Mouse (Mus musculus) testis, adult 2 months (tissue): ENCODE measurements around the gene Col9a1. TPM values are rescaled to one million over a fixed set of nuclear protein-coding genes. Genes with fewer than 3 reads are reported as not detected.

ENCODE experiments used
- H3K27ac ChIP-seq: fragments of 200-500 bp; 2 replicates; pipeline ENCODE4 v1.5.1; 2012; ENCODE audit warnings: low read depth, low read length; ENCODE audit not compliant: control insufficient read depth, insufficient read depth
- H3K27me3 ChIP-seq: fragments of 200-500 bp; 2 replicates; pipeline ENCODE4 v1.6.1; 2012; ENCODE audit warnings: mild to moderate bottlenecking, low read length, moderate library complexity; ENCODE audit not compliant: control insufficient read depth, insufficient read depth
- H3K36me3 ChIP-seq: fragments of 200-500 bp; 2 replicates; pipeline ENCODE4 v1.6.1; 2012; ENCODE audit warnings: mild to moderate bottlenecking, low read length; ENCODE audit not compliant: control insufficient read depth, insufficient read depth
- H3K4me1 ChIP-seq: fragments of 200-500 bp; 2 replicates; pipeline ENCODE4 v1.6.1; 2012; ENCODE audit warnings: low read length; ENCODE audit not compliant: control insufficient read depth, insufficient read depth
- H3K4me3 ChIP-seq: fragments of 200-500 bp; 2 replicates; pipeline ENCODE4 v1.5.1; 2012; ENCODE audit warnings: low read depth, mild to moderate bottlenecking, low read length, moderate library complexity, mixed read lengths; ENCODE audit not compliant: control insufficient read depth
- CTCF ChIP-seq: fragments of 200-500 bp; IDR thresholded peaks from 2 replicates; pipeline ENCODE4 v1.5.1; 2012; ENCODE audit warnings: low read depth, mild to moderate bottlenecking, inconsistent platforms, low read length, moderate library complexity; ENCODE audit not compliant: control insufficient read depth, insufficient read depth, insufficient replicate concordance
- POLR2A ChIP-seq: fragments of 200-500 bp; IDR thresholded peaks from 2 replicates; pipeline ENCODE4 v1.6.1; 2012; ENCODE audit warnings: low read depth, mild to moderate bottlenecking, inconsistent platforms, low read length, moderate library complexity; ENCODE audit not compliant: control insufficient read depth
- polyA plus RNA-seq: library from polyadenylated mRNA; depleted of rRNA; stranded (reverse); fragments of >200 nt; gene quantifications from 2 replicates; pipeline ENCODE4 v1.2.3, GENCODE M21; 2012

Gene Col9a1
- polyA plus RNA-seq, 1 experiment, result 1.8 TPM

- Histone ChIP-seq H3K4me3 (no peak overlapping the region), H3K27ac (no peak overlapping the region), H3K36me3 (no peaks in the 10 kb centered on the region), H3K27me3 (no peaks in the 10 kb centered on the region), H3K4me1 (no peaks in the 10 kb centered on the region)
- TF ChIP-seq POLR2A (no peak), CTCF (no peak)
Measured at GRCm38 (mm10) chr1:24236330-24236729, 58.9 kb downstream of the Col9a1 start.

- Histone ChIP-seq H3K4me3 (no peak overlapping the region), H3K36me3 (no peaks in the 10 kb centered on the region), H3K4me1 (no peaks in the 10 kb centered on the region), H3K27ac (no peak overlapping the region), H3K27me3 (no peaks in the 10 kb centered on the region)
- no peak for TF ChIP-seq CTCF
- no peak for TF ChIP-seq POLR2A
Measured at GRCm38 (mm10) chr1:24240039-24240691, 62.8 kb downstream of the Col9a1 start.

GRCm38 (mm10) chr1:24244931-24245330 lies 67.5 kb downstream of the Col9a1 start:
- TF ChIP-seq POLR2A (no peak), CTCF (no peak)
- no peak overlapping the region for H3K4me3 ChIP-seq
- no peaks in the 10 kb centered on the region for H3K4me1 ChIP-seq
- no peaks in the 10 kb centered on the region for H3K36me3 ChIP-seq
- no peaks in the 10 kb centered on the region for H3K27me3 ChIP-seq
- H3K27ac ChIP-seq, result no peak overlapping the region

- H3K4me3 ChIP-seq, result peak overlapping the region; percentile 20; the same call in 1 of the 2 replicates
- H3K4me1 ChIP-seq, result no peaks in the 10 kb centered on the region
- H3K27me3 ChIP-seq, result no peaks in the 10 kb centered on the region
- no peaks in the 10 kb centered on the region for H3K36me3 ChIP-seq
- TF ChIP-seq POLR2A (no peak), CTCF (no peak)
- H3K27ac ChIP-seq, result no peak overlapping the region
Measured at GRCm38 (mm10) chr1:24245700-24246375, 68.4 kb downstream of the Col9a1 start.

DNA sequence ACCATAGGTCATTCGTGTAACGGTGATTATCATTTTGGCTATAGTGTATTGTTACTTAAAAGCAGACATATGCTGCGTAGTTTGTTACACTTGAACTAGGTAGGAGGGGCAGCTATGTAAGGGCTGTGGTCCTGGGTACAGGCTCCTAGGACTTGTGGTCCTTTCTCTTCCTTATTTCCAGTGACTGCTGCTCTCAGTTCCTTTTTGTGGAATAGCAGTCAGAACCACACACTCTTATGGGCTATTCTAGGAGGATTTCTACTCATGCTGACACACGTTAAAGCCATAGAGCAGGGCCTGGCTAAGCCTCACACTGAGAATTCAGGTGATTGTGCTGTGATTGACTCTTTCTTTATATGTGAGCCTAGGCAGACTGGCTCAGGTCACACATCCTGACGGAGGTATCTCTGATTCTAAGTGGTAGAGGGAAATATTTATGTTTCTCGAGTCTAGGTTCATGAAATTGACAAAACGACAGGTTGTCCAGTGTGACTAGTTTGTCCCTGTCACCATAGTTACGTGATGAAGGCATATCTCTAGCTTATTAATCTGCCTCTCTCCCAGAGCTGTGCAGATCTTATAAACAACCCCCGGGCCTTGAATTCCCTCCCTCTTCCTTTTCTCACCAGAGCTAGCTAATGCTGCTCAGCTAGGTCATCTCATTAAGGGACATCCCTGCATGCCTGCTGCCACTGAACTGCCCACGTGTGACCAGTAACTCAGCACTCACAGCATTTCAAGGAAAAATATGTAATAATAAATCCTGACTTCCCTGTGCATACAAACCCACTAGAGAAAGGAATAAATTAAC lies 71.1 kb downstream of the Col9a1 start:
- Histone ChIP-seq H3K27ac (no peak overlapping the region), H3K36me3 (no peaks in the 10 kb centered on the region), H3K4me3 (no peak overlapping the region), H3K27me3 (no peaks in the 10 kb centered on the region), H3K4me1 (no peaks in the 10 kb centered on the region)
- no peak for TF ChIP-seq POLR2A
- TF ChIP-seq CTCF, result no peak

- Histone ChIP-seq H3K4me1 (no peaks in the 10 kb centered on the region), H3K4me3 (no peak overlapping the region), H3K27me3 (no peaks in the 10 kb centered on the region), H3K36me3 (no peaks in the 10 kb centered on the region), H3K27ac (no peak overlapping the region)
- TF ChIP-seq CTCF, result no peak; the same call in 1 of the 2 replicates
- TF ChIP-seq POLR2A, result no peak
Measured at GRCm38 (mm10) chr1:24249105-24249664, 71.8 kb downstream of the Col9a1 start.

- Histone ChIP-seq H3K36me3 (no peaks in the 10 kb centered on the region), H3K4me3 (no peak overlapping the region), H3K27ac (no peak overlapping the region), H3K4me1 (no peaks in the 10 kb centered on the region), H3K27me3 (no peaks in the 10 kb centered on the region)
- TF ChIP-seq POLR2A (no peak), CTCF (no peak)
Measured at GRCm38 (mm10) chr1:24257961-24258360, 80.6 kb downstream of the Col9a1 start.
